Mouse (Mus musculus) myocyte (in vitro differentiated cells): ENCODE measurements around the gene Mdm2. TPM values are rescaled to one million over a fixed set of nuclear protein-coding genes. Genes with fewer than 3 reads are reported as not detected.
A peak's percentile ranks its signal among the peaks of the same experiment; 100 is the strongest.
"Not testable (repeated sequence)": the region's sequence is repeated elsewhere in the genome, so short reads cannot be mapped to it uniquely, and the experiment has no call there.

Source experiments
- H3K27me3 ChIP-seq: one replicate; pipeline ENCODE4 v1.6.1; 2011; ENCODE audit not compliant: control insufficient read depth, insufficient read depth, insufficient read length
- H3K36me3 ChIP-seq: one replicate; pipeline ENCODE4 v1.6.1; 2011; ENCODE audit not compliant: control insufficient read depth, insufficient read depth
- H3K4me2 ChIP-seq: one replicate; pipeline ENCODE4 v1.6.1; 2011; ENCODE audit warnings: low read depth, control low read depth
- H3K4me3 ChIP-seq: one replicate; pipeline ENCODE4 v1.5.1; 2011; ENCODE audit warnings: mild to moderate bottlenecking, control low read depth, moderate library complexity
- H3K79me2 ChIP-seq: one replicate; pipeline ENCODE4 v1.6.1; 2011; ENCODE audit not compliant: control insufficient read depth, insufficient read depth
- H3ac ChIP-seq: one replicate; pipeline ENCODE4 v1.6.1; 2011; ENCODE audit not compliant: control insufficient read depth, insufficient read length
- CEBPB ChIP-seq: IDR thresholded peaks from 2 replicates; pipeline ENCODE4 v1.6.1; 2011; ENCODE audit warnings: mild to moderate bottlenecking, moderate library complexity; ENCODE audit not compliant: poor library complexity, insufficient read depth, severe bottlenecking
- E2F4 ChIP-seq: IDR thresholded peaks from one replicate; pipeline ENCODE4 v1.6.1; 2011; ENCODE audit warnings: mild to moderate bottlenecking, control low read depth, moderate library complexity; ENCODE audit not compliant: insufficient read depth
- MAX ChIP-seq: IDR thresholded peaks from one replicate; pipeline ENCODE4 v1.6.1; 2011; ENCODE audit warnings: low read depth, mild to moderate bottlenecking, control low read depth
- MYOD1 ChIP-seq, 3 experiments: IDR thresholded peaks; one replicate each; pipeline ENCODE4 v1.6.1; 2011; ENCODE audit warnings: control low read depth in 2 of 3, low read depth in 2 of 3, mild to moderate bottlenecking in 2 of 3, moderate library complexity in 1 of 3; ENCODE audit not compliant: insufficient read length in 2 of 3, control insufficient read depth in 1 of 3
- MYOG ChIP-seq, 3 experiments: IDR thresholded peaks; one replicate each; pipeline ENCODE4 v1.6.1; 2011; ENCODE audit warnings: control low read depth in 2 of 3, low read depth in 2 of 3, mild to moderate bottlenecking in 2 of 3; ENCODE audit not compliant: insufficient read length in 2 of 3, control insufficient read depth in 1 of 3, insufficient read depth in 1 of 3
- POLR2A ChIP-seq: IDR thresholded peaks from one replicate; pipeline ENCODE4 v1.6.1; 2011; ENCODE audit warnings: low read depth, mild to moderate bottlenecking, control low read depth, moderate library complexity; ENCODE audit not compliant: insufficient read length
- POLR2AphosphoS2 ChIP-seq: IDR thresholded peaks from one replicate; pipeline ENCODE4 v1.6.1; 2011; ENCODE audit warnings: low read depth, control low read depth; ENCODE audit not compliant: insufficient read length
- REST ChIP-seq: IDR thresholded peaks from one replicate; pipeline ENCODE4 v1.6.1; 2011; ENCODE audit warnings: mild to moderate bottlenecking, control low read depth, moderate library complexity; ENCODE audit not compliant: insufficient read depth, insufficient read length
- SRF ChIP-seq: IDR thresholded peaks from one replicate; pipeline ENCODE4 v1.6.1; 2011; ENCODE audit warnings: low read depth; ENCODE audit not compliant: control insufficient read depth, insufficient read length
- TCF12 ChIP-seq: IDR thresholded peaks from one replicate; pipeline ENCODE4 v1.6.1; 2011; ENCODE audit warnings: mild to moderate bottlenecking, control low read depth; ENCODE audit not compliant: poor library complexity, insufficient read depth, severe bottlenecking
- TCF3 ChIP-seq: IDR thresholded peaks from one replicate; pipeline ENCODE4 v1.6.1; 2011; ENCODE audit warnings: low read depth, control low read depth; ENCODE audit not compliant: insufficient read length
- USF1 ChIP-seq: IDR thresholded peaks from one replicate; pipeline ENCODE4 v1.6.1; 2011; ENCODE audit warnings: low read depth, mild to moderate bottlenecking, control low read depth, moderate library complexity
- polyA plus RNA-seq: library from polyadenylated mRNA; unstranded; fragments of >200 nt; fragmentation: generic; extraction: Trizol; gene quantifications from one replicate; pipeline ENCODE4 v1.2.1, GENCODE M21; 2012; ENCODE audit warnings: missing spikeins

The Mdm2 gene
- polyA plus RNA-seq, 1 experiment = 23.2 TPM

GRCm38 (mm10) chr10:117746297-117746883 is 35.8 kb upstream of the Mdm2 start, which contains the start of gene Slc35e3:
Slc35e3 (minus strand) TSS chr10:117746365.
- H3K4me3 ChIP-seq = peak within 1 kb of the TSS; percentile 30
- TF ChIP-seq POLR2AphosphoS2 (peak; percentile 76), MYOD1 (IDR thresholded peaks at IDR 0.05; ENCODE audit: control insufficient read depth in 1 of 3, insufficient read length in 2 of 3, low read depth in 2 of 3) (peak in 1 of 3 experiments; percentile 6), REST (no peak), TCF3 (no peak), POLR2A (peak; percentile 72), USF1 (peak; percentile 93), SRF (no peak), CEBPB (peak; percentile 71)
- H3ac ChIP-seq = no peak within 1 kb of the TSS
- H3K27me3 ChIP-seq = no peaks in the 10 kb centered on the region
- peaks cover 16% of the 10 kb centered on the region for H3K36me3 ChIP-seq
- peak within 1 kb of the TSS; percentile 81 for H3K4me2 ChIP-seq
- peaks cover 10% of the 10 kb centered on the region for H3K79me2 ChIP-seq

- H3K27me3 ChIP-seq, H3K79me2 ChIP-seq, H3ac ChIP-seq: not testable (repeated sequence)
- H3K4me3 ChIP-seq = peak overlapping the region; percentile 30
- peaks cover 10% of the 10 kb centered on the region for H3K36me3 ChIP-seq
- H3K4me2 ChIP-seq = peak overlapping the region; percentile 81
Measured at GRCm38 (mm10) chr10:117745570-117746296, 35.2 kb upstream of the Mdm2 start.

- no peak overlapping the region for H3K4me2 ChIP-seq
- no peak for TF ChIP-seq MYOG (IDR thresholded peaks at IDR 0.05; ENCODE audit: control insufficient read depth in 1 of 3, insufficient read depth in 1 of 3, insufficient read length in 2 of 3, low read depth in 2 of 3)
- TF ChIP-seq E2F4 = no peak
- no peak for TF ChIP-seq MYOD1 (IDR thresholded peaks at IDR 0.05; ENCODE audit: control insufficient read depth in 1 of 3, insufficient read length in 2 of 3, low read depth in 2 of 3)
- TF ChIP-seq USF1 = no peak
- no peak for TF ChIP-seq SRF
- TF ChIP-seq REST = no peak
- TF ChIP-seq MAX = no peak
- TF ChIP-seq POLR2A = no peak
- no peak for TF ChIP-seq CEBPB
- no peak for TF ChIP-seq TCF12
- TF ChIP-seq POLR2AphosphoS2 = no peak
- no peak for TF ChIP-seq TCF3
- no peaks in the 10 kb centered on the region for H3K27me3 ChIP-seq
- peaks cover 10% of the 10 kb centered on the region for H3K79me2 ChIP-seq
- H3K4me3 ChIP-seq = no peak overlapping the region
- H3K36me3 ChIP-seq = peaks cover 6% of the 10 kb centered on the region
- H3ac ChIP-seq = no peak overlapping the region
Measured at GRCm38 (mm10) chr10:117743917-117744316, 33.4 kb upstream of the Mdm2 start.

- no peak for TF ChIP-seq POLR2A
- TF ChIP-seq TCF3 = no peak
- no peak for TF ChIP-seq CEBPB
- TF ChIP-seq POLR2AphosphoS2 = no peak
- TF ChIP-seq E2F4 = no peak
- TF ChIP-seq MYOG (IDR thresholded peaks at IDR 0.05; ENCODE audit: control insufficient read depth in 1 of 3, insufficient read depth in 1 of 3, insufficient read length in 2 of 3, low read depth in 2 of 3) = no peak
- TF ChIP-seq USF1 = no peak
- TF ChIP-seq REST = no peak
- TF ChIP-seq MAX = no peak
- TF ChIP-seq SRF = no peak
- TF ChIP-seq TCF12 = no peak
- TF ChIP-seq MYOD1 (IDR thresholded peaks at IDR 0.05; ENCODE audit: control insufficient read depth in 1 of 3, insufficient read length in 2 of 3, low read depth in 2 of 3) = no peak
- peaks cover 10% of the 10 kb centered on the region for H3K79me2 ChIP-seq
- no peak overlapping the region for H3K4me3 ChIP-seq
- no peak overlapping the region for H3K4me2 ChIP-seq
- H3K36me3 ChIP-seq = peaks cover 6% of the 10 kb centered on the region
- H3K27me3 ChIP-seq = no peaks in the 10 kb centered on the region
- H3ac ChIP-seq = no peak overlapping the region
Measured at GRCm38 (mm10) chr10:117743182-117743581, 32.6 kb upstream of the Mdm2 start.

- H3K4me2 ChIP-seq = no peak overlapping the region
- TF ChIP-seq MYOD1 (IDR thresholded peaks at IDR 0.05; ENCODE audit: control insufficient read depth in 1 of 3, insufficient read length in 2 of 3, low read depth in 2 of 3) = no peak
Measured at GRCm38 (mm10) chr10:117742618-117743017, 32.1 kb upstream of the Mdm2 start.

More at GRCm38 (mm10) chr10:117742618-117743017, 32.1 kb upstream of the Mdm2 start:
- Histone ChIP-seq H3K4me3 (no peak overlapping the region), H3K27me3 (no peaks in the 10 kb centered on the region), H3K36me3 (peaks cover 6% of the 10 kb centered on the region), H3K79me2 (peaks cover 10% of the 10 kb centered on the region), H3ac (no peak overlapping the region)
